Mouse (Mus musculus): ENCODE results near the gene Zbtb40.

GRCm38 (mm10) chr4:136967511-136967910, 81.1 kb downstream of the Zbtb40 start:
- TF ChIP-seq CTCF (IDR thresholded peaks at IDR 0.05; ENCODE audit: low read depth, low read length): no peak
- no peak for TF ChIP-seq POLR2A (IDR thresholded peaks at IDR 0.05; ENCODE audit: extremely low read depth, insufficient read depth, low read length)
